Mouse (Mus musculus) embryonic fibroblast, embryonic 13.5 days (primary cell): ENCODE measurements around the gene Tmem117.

ENCODE experiments used
- CTCF ChIP-seq: IDR thresholded peaks from 2 replicates; pipeline ENCODE4 v1.5.1; 2011; ENCODE audit warnings: mild to moderate bottlenecking, control low read depth, low read length, moderate library complexity, borderline replicate concordance; ENCODE audit not compliant: insufficient read depth
- POLR2A ChIP-seq: IDR thresholded peaks from 2 replicates; pipeline ENCODE4 v1.6.1; 2011; ENCODE audit warnings: low read depth, mild to moderate bottlenecking, control low read depth, low read length, moderate library complexity

DNA sequence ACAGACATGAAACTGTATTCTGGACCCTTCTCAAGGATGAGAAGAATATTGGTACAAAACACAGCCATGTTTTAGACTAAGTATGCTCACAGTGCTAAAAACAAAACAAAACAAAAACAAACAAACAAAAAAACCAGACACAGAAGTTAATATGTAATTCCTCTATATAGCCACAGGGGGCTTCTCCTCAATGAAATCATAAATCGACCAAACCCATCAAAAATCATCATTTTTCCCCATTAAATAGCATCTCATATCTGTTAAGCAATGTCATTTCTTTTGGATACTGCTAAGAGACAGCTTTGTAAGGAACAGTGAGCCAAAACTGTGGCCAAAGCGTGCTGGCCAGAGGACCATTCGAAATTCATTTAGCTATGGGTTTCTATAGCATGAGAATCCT lies 206.6 kb downstream of the Tmem117 start:
- TF ChIP-seq CTCF (no peak), POLR2A (no peak)
